Mouse (Mus musculus) neural tube, embryonic 10.5 days (tissue): ENCODE measurements at regions not wholly inside any gene's neighbourhood (a gene's known extent, or its start where the extent isn't known, plus 50 kb on each side); places are given as distances from the start of the nearest gene placed in this dataset.

Experiments
- DNase-seq: peaks from one replicate; pipeline ENCODE4 v3.0.0-alpha.2; 2017; ENCODE audit warnings: low spot score; ENCODE audit errors: extremely low spot score

- no peak for DNase-seq
Measured at GRCm38 (mm10) chr15:88544216-88544615, 55.9 kb upstream of the Zdhhc25 start.

GRCm38 (mm10) chr15:88548261-88548660 lies 51.8 kb upstream of the Zdhhc25 start:
- no peak for DNase-seq
